ENCODE assay signal across 8 mouse cellular contexts in the genomic region with DNA sequence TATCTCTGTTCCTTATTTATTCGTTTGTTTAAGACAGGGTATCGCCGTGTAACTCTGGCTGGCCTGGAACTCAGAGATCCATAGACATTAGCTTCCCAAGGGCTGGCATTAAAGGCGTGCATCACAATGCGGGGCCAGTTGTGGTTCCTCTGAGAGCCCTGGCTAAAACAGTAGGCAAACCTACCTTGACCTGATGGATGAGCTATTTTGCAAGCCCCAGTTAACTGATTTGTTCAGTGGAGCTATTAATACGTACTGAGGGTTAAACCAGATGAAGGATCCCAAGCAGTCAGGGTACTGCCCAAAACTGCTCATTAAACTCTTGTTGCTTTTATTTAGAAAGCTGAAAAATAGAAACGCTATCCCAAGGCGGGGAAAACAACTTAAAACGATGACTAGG. TPM values are rescaled to one million over a fixed set of nuclear protein-coding genes. Genes with fewer than 3 reads are reported as not detected.
DNase-seq lines count a peak whose midpoint lies in the region; ATAC-seq and TF ChIP-seq lines count a peak whose summit lies in the region.

No protein-coding gene starts in this region.

- H3K36me3 ChIP-seq in thymus, adult 2 months (ENCODE audit: control insufficient read depth, insufficient read depth, low read length): no peaks in the 10 kb centered on the region
- peaks cover 16% of the 10 kb centered on the region for H3K36me3 ChIP-seq in limb, embryonic 15.5 days

- H3K9ac ChIP-seq in limb, embryonic 15.5 days: peak overlapping the region; percentile 48

- peak overlapping the region; percentile 53 for H3K4me2 ChIP-seq in limb, embryonic 15.5 days

- DNase-seq in embryo, embryonic 11 days: peak; percentile 7
- DNase-seq in embryo, embryonic 10 days (ENCODE audit: low spot score): no peak
- DNase-seq in thymus, adult 2 months: no peak
- DNase-seq in thymus, postnatal 25 days: no peak
- no peak for DNase-seq in left cerebral cortex, postnatal 10 days (ENCODE audit: extremely low spot score in 1 of 2, low spot score in 2 of 2)
- DNase-seq in adrenal gland, adult 2 months: no peak

- 55% methylated on average over 9 of the region's 9 CpGs for WGBS in thymus, adult 2 months
- 35% methylated on average over 9 of the region's 9 CpGs for WGBS in limb, embryonic 15.5 days

- H3K4me1 ChIP-seq in thymus, adult 2 months (replicated peaks; ENCODE audit: control insufficient read depth, insufficient read depth, low read length): peaks cover 6% of the 10 kb centered on the region
- H3K4me1 ChIP-seq in limb, embryonic 15.5 days: peaks cover 14% of the 10 kb centered on the region

- H3K27me3 ChIP-seq in thymus, adult 2 months (ENCODE audit: control insufficient read depth, insufficient read depth, low read length): no peaks in the 10 kb centered on the region
- H3K27me3 ChIP-seq in limb, embryonic 15.5 days: no peaks in the 10 kb centered on the region

- H3K27ac ChIP-seq in thymus, adult 2 months (ENCODE audit: control insufficient read depth, insufficient read depth, low read length): peak overlapping the region; percentile 36; the same call in 1 of the 2 replicates
- peak overlapping the region; percentile 94 for H3K27ac ChIP-seq in limb, embryonic 15.5 days

- intact Hi-C loops in left cerebral cortex, postnatal 10 days (cut with DNase I): no loop called here

- TF ChIP-seq POLR2A in thymus, adult 2 months (IDR thresholded peaks at IDR 0.05; ENCODE audit: control insufficient read depth, extremely low read depth, insufficient read depth, low read length, poor library complexity): no peak

- H3K4me3 ChIP-seq in thymus, adult 2 months (ENCODE audit: control insufficient read depth, insufficient read depth, low read length): peak overlapping the region; percentile 51
- H3K4me3 ChIP-seq in limb, embryonic 15.5 days: peak overlapping the region; percentile 91

- no peak for ATAC-seq in limb, embryonic 15.5 days (ENCODE audit: insufficient number of reproducible peaks, low FRiP score, low TSS enrichment, low read depth)
- no peak for ATAC-seq in activated CD4-positive, CD25-positive, alpha-beta regulatory T cell, adult 4 months

- no peaks in the 10 kb centered on the region for H3K9me3 ChIP-seq in limb, embryonic 15.5 days

- no peak for TF ChIP-seq CTCF in thymus, adult 2 months (IDR thresholded peaks at IDR 0.05; ENCODE audit: borderline replicate concordance, control insufficient read depth, extremely low read depth, insufficient read depth, low read length, poor library complexity)

RNA-seq across cellular contexts. Expression of a gene that starts 0.6 kb away (rescaled TPM):
- 71.8 and 74.7 TPM in 2 replicates for polyA plus RNA-seq in thymus, adult 2 months (2012; rRNA removed)
- polyA plus RNA-seq in limb, embryonic 15.5 days (2015; fragmentation: Nextera tagmentation; extraction: Ambion mirVana): 323 and 343 TPM in 2 replicates
- 100 to 1,000 TPM; 133 to 136 TPM for total RNA-seq in left cerebral cortex, postnatal 10 days (2021)
- 100 to 1,000 TPM; 199 to 205 TPM for total RNA-seq in adrenal gland, adult 2 months (2021)
- 113 and 119 TPM in 2 replicates for polyA plus RNA-seq in adrenal gland, adult 2 months (2012; rRNA removed)
- polyA plus RNA-seq in activated CD4-positive, CD25-positive, alpha-beta regulatory T cell, adult 4 months (2017; shearing (Covaris generic)): 100 to 1,000 TPM; 101 to 110 TPM

RNA-seq across cellular contexts. Expression of a gene that starts 15.8 kb away (rescaled TPM):
- 91.6 and 114 TPM in 2 replicates for polyA plus RNA-seq in thymus, adult 2 months (2012; rRNA removed)
- 31.0 and 33.1 TPM in 2 replicates for polyA plus RNA-seq in limb, embryonic 15.5 days (2015; fragmentation: Nextera tagmentation; extraction: Ambion mirVana)
- total RNA-seq in left cerebral cortex, postnatal 10 days (2021): 10 to 100 TPM; 28.5 to 36.6 TPM
- total RNA-seq in adrenal gland, adult 2 months (2021): 100 to 1,000 TPM in 1 of 2 experiments, 10 to 100 TPM in 1; 85.9 to 147 TPM
- 548 and 593 TPM in 2 replicates for polyA plus RNA-seq in adrenal gland, adult 2 months (2012; rRNA removed)
- polyA plus RNA-seq in activated CD4-positive, CD25-positive, alpha-beta regulatory T cell, adult 4 months (2017; shearing (Covaris generic)): 1 to 10 TPM; 2.9 to 3.7 TPM

RNA-seq across cellular contexts. Expression of a gene that starts 31.2 kb away (rescaled TPM):
- polyA plus RNA-seq in thymus, adult 2 months (2012; rRNA removed): 29.9 and 36.1 TPM in 2 replicates
- polyA plus RNA-seq in limb, embryonic 15.5 days (2015; fragmentation: Nextera tagmentation; extraction: Ambion mirVana): 171 and 176 TPM in 2 replicates
- total RNA-seq in left cerebral cortex, postnatal 10 days (2021): 100 to 1,000 TPM; 121 to 129 TPM
- total RNA-seq in adrenal gland, adult 2 months (2021): 100 to 1,000 TPM; 146 to 317 TPM
- polyA plus RNA-seq in adrenal gland, adult 2 months (2012; rRNA removed): 26.4 and 29.9 TPM in 2 replicates
- polyA plus RNA-seq in activated CD4-positive, CD25-positive, alpha-beta regulatory T cell, adult 4 months (2017; shearing (Covaris generic)): 10 to 100 TPM; 69.2 to 88.9 TPM

RNA-seq across cellular contexts. Expression of a gene that starts 35.5 kb away (rescaled TPM):
- polyA plus RNA-seq in thymus, adult 2 months (2012; rRNA removed): 10.4 and 12.0 TPM in 2 replicates
- 12.5 and 14.9 TPM in 2 replicates for polyA plus RNA-seq in limb, embryonic 15.5 days (2015; fragmentation: Nextera tagmentation; extraction: Ambion mirVana)
- total RNA-seq in left cerebral cortex, postnatal 10 days (2021): 1 to 10 TPM; 7.0 to 7.4 TPM
- total RNA-seq in adrenal gland, adult 2 months (2021): 100 to 1,000 TPM; 226 to 406 TPM
- 209 and 255 TPM in 2 replicates for polyA plus RNA-seq in adrenal gland, adult 2 months (2012; rRNA removed)
- 1 to 10 TPM; 1.9 to 3.1 TPM for polyA plus RNA-seq in activated CD4-positive, CD25-positive, alpha-beta regulatory T cell, adult 4 months (2017; shearing (Covaris generic))
